Mouse (Mus musculus) heart, embryonic 11.5 days (tissue): ENCODE data around the gene Pde4d. TPM values are rescaled to one million over a fixed set of nuclear protein-coding genes. Genes with fewer than 3 reads are reported as not detected.

Experiments
- ATAC-seq: fragments of 200-750 bp; cut with Nextera tagmentation; replicated peaks from 2 replicates; pipeline ENCODE4 v1.8.0; 2017; ENCODE audit warnings: moderate library complexity; ENCODE audit not compliant: insufficient number of reproducible peaks, low FRiP score, low TSS enrichment
- H3K27ac ChIP-seq: fragments of 300-500 bp; sonication (generic); 2 replicates; pipeline ENCODE4 v1.5.1; 2014; ENCODE audit warnings: mild to moderate bottlenecking, low read depth, low read length
- H3K27me3 ChIP-seq: fragments of 300-500 bp; sonication (generic); 2 replicates; pipeline ENCODE4 v1.6.1; 2014; ENCODE audit warnings: mild to moderate bottlenecking, low read length, mixed read lengths; ENCODE audit not compliant: control insufficient read depth, insufficient read depth
- H3K36me3 ChIP-seq: fragments of 300-500 bp; sonication (generic); 2 replicates; pipeline ENCODE4 v1.6.1; 2014; ENCODE audit warnings: mild to moderate bottlenecking, low read length, moderate library complexity, mixed read lengths; ENCODE audit not compliant: control insufficient read depth, insufficient read depth
- H3K4me1 ChIP-seq: fragments of 300-500 bp; sonication (generic); 2 replicates; pipeline ENCODE4 v1.6.1; 2014; ENCODE audit warnings: low read length; ENCODE audit not compliant: control insufficient read depth, insufficient read depth
- H3K4me2 ChIP-seq: fragments of 300-500 bp; sonication (generic); 2 replicates; pipeline ENCODE4 v1.6.1; 2014; ENCODE audit warnings: mild to moderate bottlenecking, moderate library complexity
- H3K4me3 ChIP-seq: fragments of 300-500 bp; sonication (generic); 2 replicates; pipeline ENCODE4 v1.5.1; 2014; ENCODE audit warnings: low read depth, low read length
- H3K9ac ChIP-seq: fragments of 300-500 bp; sonication (generic); 2 replicates; pipeline ENCODE4 v1.6.1; 2014; ENCODE audit warnings: mild to moderate bottlenecking, low read depth, low read length, moderate library complexity
- H3K9me3 ChIP-seq: fragments of 300-500 bp; sonication (generic); replicated peaks from 2 replicates; pipeline ENCODE4 v1.6.1; 2016; ENCODE audit warnings: low read length; ENCODE audit not compliant: control insufficient read depth
- WGBS: fragments of 180-500 bp; shearing (Covaris S2); extraction: QIAGEN DNeasy Blood & Tissue Kit; methylation state at CpG from one replicate; pipeline ENCODE4 v1.1.7; 2014; ENCODE audit not compliant: insufficient replicate concordance; 5-methylcytosine and 5-hydroxymethylcytosine counted together
- polyA plus RNA-seq: library from polyadenylated mRNA; unstranded; fragments of >200 nt; fragmentation: Nextera tagmentation; extraction: Ambion mirVana; gene quantifications from 2 replicates; pipeline ENCODE4 v1.2.1, GENCODE M21; 2014

The Pde4d gene
- polyA plus RNA-seq, 1 experiment from 2014 or later: 27.8 TPM

DNA sequence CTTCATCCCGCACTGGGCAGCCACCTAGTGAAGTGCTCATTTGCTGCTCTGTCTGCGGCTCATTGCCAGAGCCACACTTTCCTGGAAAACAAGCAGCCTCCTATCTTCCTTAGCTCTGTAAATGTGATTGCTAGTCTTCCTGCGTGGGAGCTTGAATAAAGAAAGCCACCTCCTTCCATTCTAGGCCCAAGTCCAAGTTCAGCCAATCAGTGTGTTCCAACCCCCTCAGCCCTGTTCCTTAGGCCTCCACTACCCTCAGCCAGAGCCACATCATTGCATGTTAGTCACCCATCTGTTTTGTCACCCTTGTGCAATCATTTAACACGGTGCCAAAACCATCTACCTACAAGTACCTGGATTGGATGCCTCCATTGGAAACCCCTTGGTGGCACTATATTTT, 786.3 kb downstream of the Pde4d start:
- Histone ChIP-seq H3K27me3 (no peaks in the 10 kb centered on the region), H3K9me3 (no peaks in the 10 kb centered on the region), H3K4me3 (no peak overlapping the region), H3K27ac (no peak overlapping the region), H3K36me3 (no peaks in the 10 kb centered on the region), H3K4me2 (no peak overlapping the region), H3K4me1 (no peaks in the 10 kb centered on the region), H3K9ac (no peak overlapping the region)
- ATAC-seq: no peak
- WGBS: 55% methylated on average over 4 of the region's 4 CpGs

DNA sequence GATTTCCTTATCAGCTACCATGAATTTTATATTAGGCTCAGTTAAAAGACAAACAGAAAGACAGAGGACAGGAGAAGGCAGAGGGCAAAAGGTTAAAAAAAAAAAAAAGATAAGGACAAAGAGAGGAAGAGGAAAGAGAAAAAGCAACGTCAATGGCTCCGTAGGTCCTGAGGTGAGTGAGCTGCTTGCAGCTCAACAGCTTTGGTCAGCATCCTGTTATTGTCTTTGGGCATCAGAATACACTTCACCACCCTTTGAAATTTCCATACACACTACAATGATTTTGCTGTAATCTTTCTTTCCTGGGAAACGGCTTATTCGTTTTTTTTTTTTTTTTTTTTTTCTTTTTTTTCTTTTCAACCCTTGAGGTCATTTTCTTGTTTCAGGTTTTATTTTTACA, 788.9 kb downstream of the Pde4d start:
- no peaks in the 10 kb centered on the region for H3K36me3 ChIP-seq
- H3K27me3 ChIP-seq: no peaks in the 10 kb centered on the region
- H3K9ac ChIP-seq: no peak overlapping the region
- H3K4me2 ChIP-seq: no peak overlapping the region
- no peaks in the 10 kb centered on the region for H3K9me3 ChIP-seq
- no peak overlapping the region for H3K4me3 ChIP-seq
- 46% methylated on average over 4 of the region's 4 CpGs for WGBS
- ATAC-seq: no peak
- H3K4me1 ChIP-seq: no peaks in the 10 kb centered on the region
- 0 out of 2 replicates have a peak overlapping the region, but pooled peaks have one; percentile 54 for H3K27ac ChIP-seq

- H3K4me3 ChIP-seq: no peak overlapping the region
These were observed 789.5 kb downstream of the Pde4d start for GRCm38 (mm10) chr13:109239296-109239695.

GRCm38 (mm10) chr13:109242456-109243050, 792.8 kb downstream of the Pde4d start:
- no peak overlapping the region for H3K4me3 ChIP-seq
- no peak overlapping the region for H3K4me2 ChIP-seq
- H3K4me1 ChIP-seq: no peaks in the 10 kb centered on the region
- H3K27me3 ChIP-seq: no peaks in the 10 kb centered on the region
- ATAC-seq: no peak
- H3K9ac ChIP-seq: no peak overlapping the region
- no peak overlapping the region for H3K27ac ChIP-seq
- H3K9me3 ChIP-seq: no peaks in the 10 kb centered on the region
- no peaks in the 10 kb centered on the region for H3K36me3 ChIP-seq
- 73% methylated on average over 9 of the region's 9 CpGs for WGBS

More at GRCm38 (mm10) chr13:109239296-109239695, 789.5 kb downstream of the Pde4d start:
- WGBS: 56% methylated on average over 11 of the region's 11 CpGs
- ATAC-seq: no peak; the same call in 1 of the 2 replicates
- no peak overlapping the region for H3K4me2 ChIP-seq
- no peak overlapping the region for H3K9ac ChIP-seq
- H3K36me3 ChIP-seq: no peaks in the 10 kb centered on the region
- H3K4me1 ChIP-seq: no peaks in the 10 kb centered on the region
- 0 out of 2 replicates have a peak overlapping the region, but pooled peaks have one; percentile 41 for H3K27ac ChIP-seq
- H3K9me3 ChIP-seq: no peaks in the 10 kb centered on the region
- H3K27me3 ChIP-seq: no peaks in the 10 kb centered on the region

DNA sequence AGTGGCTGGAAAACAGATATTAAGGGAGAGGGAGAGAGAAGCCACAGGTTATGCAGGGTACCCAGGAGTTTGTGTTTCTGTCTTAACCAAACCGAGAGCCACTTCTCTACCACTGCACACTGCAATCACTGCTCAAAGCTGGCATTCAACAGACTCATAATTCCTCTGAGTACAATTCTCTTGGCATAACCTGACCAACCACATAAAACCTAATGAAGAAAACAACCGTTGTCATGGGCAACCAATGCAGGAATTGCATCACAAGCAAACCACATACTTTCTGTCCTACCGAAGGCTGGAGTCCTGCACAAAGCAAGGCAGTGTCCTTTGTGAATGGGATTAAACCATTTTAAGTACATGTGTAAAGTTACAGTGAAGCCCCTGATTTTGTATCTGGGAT, 793.4 kb downstream of the Pde4d start:
- H3K4me3 ChIP-seq: no peak overlapping the region
- no peak overlapping the region for H3K4me2 ChIP-seq
- no peaks in the 10 kb centered on the region for H3K36me3 ChIP-seq
- no peaks in the 10 kb centered on the region for H3K4me1 ChIP-seq
- no peaks in the 10 kb centered on the region for H3K9me3 ChIP-seq
- no peak for ATAC-seq
- H3K27ac ChIP-seq: no peak overlapping the region
- no peaks in the 10 kb centered on the region for H3K27me3 ChIP-seq
- no peak overlapping the region for H3K9ac ChIP-seq
- WGBS: 79% methylated on average over 3 of the region's 3 CpGs

DNA sequence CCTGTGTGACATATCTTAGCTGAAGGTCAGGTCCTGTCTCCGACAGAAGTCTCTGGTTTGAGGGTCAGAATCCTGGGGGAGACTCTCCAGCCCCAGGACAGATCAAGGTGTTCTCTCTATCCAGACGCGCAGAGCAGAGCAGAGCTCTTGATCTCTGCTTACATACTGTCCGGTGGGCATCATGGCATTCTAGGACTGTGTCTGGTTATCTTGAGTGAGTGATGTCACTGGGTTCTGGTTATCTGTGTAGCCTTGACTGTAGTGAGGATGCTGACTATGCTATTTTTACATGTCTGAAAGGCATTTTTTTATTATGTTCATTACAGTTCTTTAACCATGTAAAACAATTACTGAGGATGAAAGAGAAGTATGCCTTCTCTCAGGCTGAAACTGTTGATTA, 797.3 kb downstream of the Pde4d start:
- no peaks in the 10 kb centered on the region for H3K36me3 ChIP-seq
- H3K4me3 ChIP-seq: no peak overlapping the region
- H3K9ac ChIP-seq: no peak overlapping the region
- ATAC-seq: no peak
- H3K27me3 ChIP-seq: no peaks in the 10 kb centered on the region
- H3K4me2 ChIP-seq: no peak overlapping the region
- no peaks in the 10 kb centered on the region for H3K9me3 ChIP-seq
- no peaks in the 10 kb centered on the region for H3K4me1 ChIP-seq
- 53% methylated on average over 4 of the region's 4 CpGs for WGBS
- no peak overlapping the region for H3K27ac ChIP-seq

DNA sequence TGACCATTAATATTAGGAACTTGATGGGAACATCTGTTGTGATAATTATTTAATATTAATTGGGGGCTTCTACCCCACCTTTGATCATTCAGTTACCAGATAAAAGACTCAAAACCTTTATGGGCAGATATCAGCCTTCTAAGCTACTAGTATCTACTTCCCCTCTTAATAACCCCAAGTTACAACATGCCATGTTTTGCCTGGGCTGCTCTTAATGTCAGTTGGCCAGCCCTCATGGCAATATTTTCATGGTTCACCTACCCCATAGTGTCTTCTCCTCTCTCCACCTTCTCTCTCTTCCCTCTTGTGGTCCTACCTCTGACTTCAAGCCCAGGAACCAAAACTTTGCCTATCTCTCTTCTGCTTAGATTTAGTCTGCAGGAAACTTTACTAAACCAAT, 799.6 kb downstream of the Pde4d start:
- H3K27me3 ChIP-seq: no peaks in the 10 kb centered on the region
- H3K4me2 ChIP-seq: no peak overlapping the region
- no peak overlapping the region for H3K27ac ChIP-seq
- H3K4me1 ChIP-seq: no peaks in the 10 kb centered on the region
- no peak for ATAC-seq
- H3K9ac ChIP-seq: no peak overlapping the region
- H3K4me3 ChIP-seq: no peak overlapping the region
- no peaks in the 10 kb centered on the region for H3K36me3 ChIP-seq
- H3K9me3 ChIP-seq: no peaks in the 10 kb centered on the region

- H3K27ac ChIP-seq: no peak overlapping the region
- WGBS: 71% methylated on average over 4 of the region's 4 CpGs
- H3K4me3 ChIP-seq: no peak overlapping the region
- H3K27me3 ChIP-seq: no peaks in the 10 kb centered on the region
- no peak for ATAC-seq
- H3K9ac ChIP-seq: no peak overlapping the region
- H3K36me3 ChIP-seq: no peaks in the 10 kb centered on the region
- H3K4me2 ChIP-seq: no peak overlapping the region
- H3K9me3 ChIP-seq: no peaks in the 10 kb centered on the region
- H3K4me1 ChIP-seq: no peaks in the 10 kb centered on the region
These were observed 805.9 kb downstream of the Pde4d start for GRCm38 (mm10) chr13:109255634-109256033.

DNA sequence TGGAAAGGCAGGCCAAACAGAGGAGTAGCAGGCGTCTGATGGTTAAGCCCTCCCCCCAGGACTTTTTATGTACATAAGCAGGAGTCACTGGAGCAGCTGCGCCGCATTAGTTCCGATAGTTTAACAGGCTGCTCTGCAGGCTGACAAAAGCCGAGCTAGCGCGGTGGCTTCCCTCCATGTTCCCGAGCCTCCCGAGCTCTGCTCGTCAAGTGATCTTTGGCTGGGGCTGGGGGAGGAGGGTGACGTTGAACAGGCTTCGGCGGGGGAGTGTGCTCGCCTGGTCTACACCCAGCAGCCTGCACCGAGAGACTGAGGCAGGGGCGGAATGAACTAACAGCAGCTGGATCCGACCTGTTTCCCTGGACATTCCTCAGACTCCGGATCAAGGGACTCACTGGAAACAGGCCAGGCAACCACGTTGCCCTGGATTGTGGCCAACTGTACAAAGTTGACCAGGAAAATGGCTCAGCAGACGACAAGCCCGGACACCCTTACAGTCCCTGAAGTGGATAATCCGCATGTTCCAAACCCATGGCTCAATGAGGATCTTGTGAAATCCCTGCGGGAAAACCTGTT, 810.6 kb downstream of the Pde4d start:
- Histone ChIP-seq H3K27ac (peak overlapping the region; percentile 85), H3K36me3 (no peaks in the 10 kb centered on the region), H3K9ac (peak overlapping the region; percentile 81), H3K9me3 (no peaks in the 10 kb centered on the region), H3K27me3 (no peaks in the 10 kb centered on the region), H3K4me2 (peak overlapping the region; percentile 79), H3K4me3 (peak overlapping the region; percentile 59), H3K4me1 (no peaks in the 10 kb centered on the region; the same call in 1 of the 2 replicates)
- 0% methylated on average over 23 of the region's 23 CpGs for WGBS
- ATAC-seq: peak; percentile 78
